Mouse (Mus musculus): ENCODE measurements around the gene Tor2a.

DNA sequence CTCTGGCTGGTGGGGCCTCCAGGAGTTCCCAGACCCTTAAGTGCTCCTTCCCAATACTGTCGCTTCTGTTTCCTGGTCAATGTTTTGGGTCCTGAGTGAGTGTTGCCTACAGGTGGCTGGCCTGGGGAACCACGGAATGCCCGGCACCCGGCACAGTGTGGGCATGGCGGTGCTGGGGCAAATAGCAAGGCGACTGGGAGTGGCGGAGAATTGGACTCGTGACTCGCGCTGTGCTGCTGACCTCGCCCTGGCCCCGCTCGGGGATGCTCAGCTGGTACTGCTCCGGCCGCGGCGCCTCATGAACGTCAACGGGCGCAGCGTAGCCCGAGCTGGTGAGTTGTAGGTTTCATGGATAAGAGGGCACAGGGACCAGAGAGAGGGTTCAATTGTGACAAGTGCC is 19.2 kb downstream of the Tor2a start:
- no peak for TF ChIP-seq MAFK (IDR thresholded peaks at IDR 0.05; ENCODE audit: borderline replicate concordance, low read depth, low read length)
- no peak for TF ChIP-seq POLR2A (IDR thresholded peaks at IDR 0.05; ENCODE audit: control insufficient read depth in 1 of 2, insufficient read depth in 1 of 2, low read depth in 1 of 2, low read length in 2 of 2, poor library complexity in 1 of 2)
- TF ChIP-seq SMC3 (IDR thresholded peaks at IDR 0.05; ENCODE audit: low read depth, low read length): no peak
- no peak for TF ChIP-seq GATA1 (IDR thresholded peaks at IDR 0.05; ENCODE audit: low read depth, low read length)
- no peak for TF ChIP-seq KAT2A (conservative IDR thresholded peaks at IDR 0.05; ENCODE audit: low read depth, low read length)
